Mouse (Mus musculus) cerebellum, adult 2 months (tissue): Measurements from ENCODE around the gene Ndufs7.

ENCODE experiments used
- CTCF ChIP-seq: fragments of 200-500 bp; IDR thresholded peaks from 2 replicates; pipeline ENCODE4 v1.5.1; 2011; ENCODE audit warnings: low read depth, mild to moderate bottlenecking, control low read depth, low read length, moderate library complexity, borderline replicate concordance; ENCODE audit not compliant: insufficient read depth
- POLR2A ChIP-seq: fragments of 200-500 bp; IDR thresholded peaks from 2 replicates; pipeline ENCODE4 v1.6.1; 2011; ENCODE audit warnings: low read length, control low read depth, borderline replicate concordance; ENCODE audit not compliant: insufficient read depth

DNA sequence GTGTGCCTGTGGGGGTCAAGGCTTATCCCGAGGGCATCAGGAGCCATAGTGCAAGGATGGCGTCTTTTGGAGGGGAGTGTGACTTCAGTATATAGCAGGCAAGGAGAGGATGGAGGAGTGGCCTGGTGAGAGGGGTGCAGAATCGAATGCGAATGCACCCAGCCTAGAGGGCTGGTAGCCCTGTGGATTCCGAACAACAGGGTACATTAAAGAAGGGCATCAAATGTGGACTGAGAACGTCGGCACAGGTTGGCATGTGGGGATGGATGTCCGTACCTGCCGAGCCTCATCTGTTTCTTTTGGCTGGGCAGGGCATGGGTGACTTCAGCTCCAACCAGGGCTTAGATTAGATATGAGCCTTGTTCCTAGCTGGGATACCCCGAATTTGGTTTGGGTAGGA, 50.9 kb downstream of the Ndufs7 start:
- TF ChIP-seq POLR2A (0 out of 2 replicates have a peak, but pooled peaks have one; percentile 13), CTCF (no peak)
